Mouse (Mus musculus): ENCODE data around the gene 0610040J01Rik. TPM values are rescaled to one million over a fixed set of nuclear protein-coding genes. Genes with fewer than 3 reads are reported as not detected.

0610040J01Rik gene
- polyA plus RNA-seq, 1 experiment from 2014 or later: 5.0 TPM

DNA sequence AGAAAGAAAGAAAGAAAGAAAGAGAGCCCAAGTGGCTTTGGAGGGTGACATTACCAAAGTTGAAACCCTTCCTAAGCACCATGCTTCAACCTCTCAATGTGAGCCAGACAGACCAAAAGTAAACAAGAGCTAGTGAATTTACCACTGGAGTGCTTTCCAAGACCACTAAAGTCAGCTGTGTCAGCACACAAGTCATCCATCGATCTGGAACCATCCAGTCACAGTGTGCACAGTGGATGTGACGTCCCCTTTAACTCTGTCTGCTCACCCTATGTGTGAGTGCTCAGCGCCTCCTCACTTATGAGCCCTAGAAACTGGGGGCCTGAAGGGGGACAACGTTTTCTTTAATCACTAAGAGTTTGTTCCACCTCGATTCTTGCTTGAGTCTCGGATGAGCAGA, 7.4 kb downstream of the 0610040J01Rik start:
- no peak overlapping the region for H3K9ac ChIP-seq
- ATAC-seq (ENCODE audit: low FRiP score, low read depth): no peak
- H3K27ac ChIP-seq: no peak overlapping the region
- H3K4me1 ChIP-seq: no peaks in the 10 kb centered on the region
- H3K4me3 ChIP-seq: no peak overlapping the region
- WGBS: 79% methylated on average over 6 of the region's 6 CpGs
- H3K27me3 ChIP-seq (replicated peaks): no peaks in the 10 kb centered on the region
- H3K4me2 ChIP-seq (replicated peaks): no peak overlapping the region
- H3K36me3 ChIP-seq: no peaks in the 10 kb centered on the region
- H3K9me3 ChIP-seq: no peaks in the 10 kb centered on the region

DNA sequence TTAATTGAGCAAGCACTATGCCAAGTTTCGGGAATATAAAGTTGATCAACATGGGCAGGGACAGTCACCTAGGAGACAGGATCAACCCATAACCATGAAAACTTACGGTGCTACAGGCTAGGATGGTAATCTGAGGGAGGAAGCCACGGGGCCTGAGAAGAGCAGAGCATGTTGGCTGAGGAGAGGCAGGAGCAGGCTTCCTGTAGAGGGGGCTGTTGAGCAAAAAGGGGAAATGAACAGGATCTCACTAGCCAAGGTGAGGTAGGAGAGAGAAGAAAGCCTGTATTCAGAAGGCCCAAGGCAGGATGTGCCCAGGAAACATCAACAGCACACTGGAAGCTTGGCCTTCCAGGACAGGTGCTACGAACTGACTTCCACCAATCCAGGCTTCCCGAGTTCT, 9.0 kb downstream of the 0610040J01Rik start:
- Histone ChIP-seq H3K36me3 (no peaks in the 10 kb centered on the region), H3K9me3 (no peaks in the 10 kb centered on the region), H3K27me3 (replicated peaks) (no peaks in the 10 kb centered on the region), H3K4me2 (replicated peaks) (no peak overlapping the region), H3K4me1 (no peaks in the 10 kb centered on the region), H3K9ac (no peak overlapping the region), H3K27ac (no peak overlapping the region), H3K4me3 (no peak overlapping the region)
- ATAC-seq (ENCODE audit: low FRiP score, low read depth): no peak
- WGBS: 88% methylated on average over 5 of the region's 5 CpGs

DNA sequence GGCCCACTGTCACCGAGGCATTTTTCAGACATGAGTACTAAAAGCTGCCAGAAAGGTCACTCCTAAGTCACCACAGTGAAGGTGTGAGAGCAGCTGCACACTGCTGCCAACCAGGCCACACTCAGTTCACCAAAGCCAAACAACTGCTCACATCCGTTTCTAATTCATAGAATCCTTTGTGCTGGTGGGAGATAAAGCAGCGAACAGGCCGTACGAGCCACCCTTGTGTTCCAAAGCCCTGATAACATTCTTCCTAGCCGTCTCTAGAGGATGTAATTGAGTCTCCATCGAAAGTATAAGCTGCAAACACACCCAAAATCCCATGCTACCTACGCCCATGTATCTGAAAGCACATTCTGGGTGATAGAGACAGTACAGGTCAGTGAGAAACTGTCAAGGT, 9.7 kb downstream of the 0610040J01Rik start:
- H3K27ac ChIP-seq: no peak overlapping the region
- no peaks in the 10 kb centered on the region for H3K4me1 ChIP-seq
- no peak overlapping the region for H3K9ac ChIP-seq
- H3K4me2 ChIP-seq (replicated peaks): no peak overlapping the region
- H3K9me3 ChIP-seq: no peaks in the 10 kb centered on the region
- no peaks in the 10 kb centered on the region for H3K27me3 ChIP-seq (replicated peaks)
- 82% methylated on average over 8 of the region's 8 CpGs for WGBS
- no peak for ATAC-seq (ENCODE audit: low FRiP score, low read depth)
- H3K36me3 ChIP-seq: no peaks in the 10 kb centered on the region
- H3K4me3 ChIP-seq: no peak overlapping the region

DNA sequence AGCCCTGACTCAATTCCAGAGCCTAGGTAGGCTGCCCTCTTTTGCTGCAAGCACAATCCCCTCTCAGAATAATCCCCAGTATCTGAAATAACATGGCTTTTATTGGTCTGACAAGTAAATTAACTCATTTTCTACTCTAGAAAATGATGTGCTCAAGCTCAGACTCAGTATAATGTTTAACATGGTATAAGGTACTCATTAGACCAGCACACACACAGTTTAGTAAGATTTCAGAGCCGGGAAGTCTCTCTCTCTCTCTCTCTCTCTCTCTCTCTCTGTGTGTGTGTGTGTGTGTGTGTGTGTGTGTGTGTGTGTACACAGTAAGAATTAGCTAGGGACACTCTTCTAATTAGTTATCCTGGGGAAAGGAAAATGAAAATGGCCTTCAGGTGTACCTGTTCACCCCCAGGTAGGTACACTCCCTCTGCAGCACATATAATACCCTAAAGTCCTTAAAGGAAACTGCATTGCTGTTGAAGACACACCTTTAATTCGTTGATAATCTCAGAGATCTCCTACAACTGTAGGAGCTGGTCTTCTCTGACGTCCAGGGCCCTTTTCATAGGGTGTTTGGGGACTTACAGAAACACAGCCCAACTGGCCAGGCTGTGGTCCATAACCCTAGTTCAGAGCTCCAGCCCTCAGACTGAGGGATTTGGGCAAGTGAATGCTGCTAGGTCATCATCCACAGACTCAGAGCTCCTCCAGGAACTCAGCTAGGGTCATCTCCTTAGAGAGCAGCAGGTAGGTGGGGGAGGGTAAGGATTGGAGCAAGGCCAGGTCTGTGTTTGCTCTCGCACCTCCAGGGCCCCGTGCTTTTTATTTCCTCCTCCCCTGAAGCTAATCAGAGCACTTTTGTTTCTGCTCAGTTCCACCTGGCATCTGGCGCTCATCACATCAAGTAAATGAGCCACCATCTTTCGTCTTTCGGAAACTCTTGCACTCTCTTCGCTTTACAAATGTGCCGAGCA, 11.5 kb downstream of the 0610040J01Rik start:
- Histone ChIP-seq H3K4me1 (no peaks in the 10 kb centered on the region), H3K9me3 (no peaks in the 10 kb centered on the region), H3K4me2 (replicated peaks) (no peak overlapping the region), H3K27ac (no peak overlapping the region), H3K9ac (no peak overlapping the region), H3K36me3 (no peaks in the 10 kb centered on the region), H3K27me3 (replicated peaks) (no peaks in the 10 kb centered on the region), H3K4me3 (no peak overlapping the region)
- 81% methylated on average over 10 of the region's 10 CpGs for WGBS
- no peak for ATAC-seq (ENCODE audit: low FRiP score, low read depth)

DNA sequence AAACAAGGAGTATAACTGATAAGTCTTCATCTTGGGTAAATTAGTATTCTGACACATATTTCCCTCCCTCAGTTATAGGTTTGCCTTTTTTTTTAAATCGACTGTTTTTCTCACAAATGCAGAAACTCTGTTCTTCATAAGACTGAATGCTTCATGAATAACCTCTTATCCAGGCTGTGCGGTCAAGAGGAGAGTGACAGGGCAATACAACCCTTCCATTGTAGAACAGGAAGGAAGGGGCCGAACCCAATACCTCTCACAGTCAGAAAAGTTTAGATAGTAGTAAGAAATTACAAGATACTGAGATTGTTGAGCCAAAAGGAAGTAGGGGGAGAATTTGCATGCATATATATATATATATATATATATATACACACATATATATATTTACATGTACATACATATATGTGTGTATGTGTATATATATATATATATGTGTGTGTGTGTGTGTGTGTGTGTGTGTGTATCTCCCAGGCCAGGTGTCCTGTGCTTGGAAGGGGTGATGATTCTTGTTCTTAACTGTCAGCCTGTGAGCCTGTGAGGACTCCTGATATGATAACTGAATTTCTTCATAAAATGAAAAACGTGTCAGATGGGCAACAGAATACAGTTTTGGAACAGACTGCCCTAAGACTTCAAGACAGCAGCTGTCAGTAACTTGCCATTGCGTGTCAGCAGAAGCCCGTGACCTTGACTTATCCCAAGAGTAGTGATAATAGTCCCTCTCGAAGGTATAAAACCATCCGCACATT, 12.6 kb downstream of the 0610040J01Rik start:
- WGBS: 86% methylated on average over 8 of the region's 8 CpGs
- no peak overlapping the region for H3K27ac ChIP-seq

DNA sequence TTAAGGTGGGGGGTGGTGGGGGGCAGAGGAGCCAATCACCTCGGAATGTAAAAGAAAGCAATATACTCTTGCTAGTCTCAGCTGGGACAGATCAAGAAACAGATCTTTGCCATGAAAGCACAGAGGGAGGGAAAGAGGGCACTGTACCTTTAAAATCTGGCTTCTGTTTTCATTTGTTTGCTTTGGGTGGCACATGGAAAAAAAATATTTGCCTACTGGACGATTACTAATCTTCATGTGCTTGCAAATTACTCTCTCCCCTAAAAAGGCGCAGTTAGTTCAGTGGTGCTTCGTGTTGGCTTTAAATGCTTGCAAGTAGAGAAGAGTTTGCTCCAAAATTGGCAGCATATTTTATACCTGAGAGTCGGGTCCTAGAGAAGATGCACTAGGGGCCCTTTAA, 13.7 kb downstream of the 0610040J01Rik start:
- Histone ChIP-seq H3K27ac (no peak overlapping the region), H3K4me2 (replicated peaks) (no peak overlapping the region), H3K4me1 (no peaks in the 10 kb centered on the region), H3K36me3 (no peaks in the 10 kb centered on the region), H3K27me3 (replicated peaks) (no peaks in the 10 kb centered on the region), H3K9ac (no peak overlapping the region), H3K4me3 (no peak overlapping the region), H3K9me3 (no peaks in the 10 kb centered on the region)
- ATAC-seq (ENCODE audit: low FRiP score, low read depth): no peak
- 75% methylated on average over 5 of the region's 5 CpGs for WGBS

More for the DNA sequence above, 12.6 kb downstream of the 0610040J01Rik start:
- H3K4me3 ChIP-seq: no peak overlapping the region
- H3K27me3 ChIP-seq (replicated peaks): no peaks in the 10 kb centered on the region
- no peaks in the 10 kb centered on the region for H3K4me1 ChIP-seq
- H3K4me2 ChIP-seq (replicated peaks): no peak overlapping the region
- no peaks in the 10 kb centered on the region for H3K9me3 ChIP-seq
- ATAC-seq (ENCODE audit: low FRiP score, low read depth): no peak
- no peaks in the 10 kb centered on the region for H3K36me3 ChIP-seq
- H3K9ac ChIP-seq: no peak overlapping the region

DNA sequence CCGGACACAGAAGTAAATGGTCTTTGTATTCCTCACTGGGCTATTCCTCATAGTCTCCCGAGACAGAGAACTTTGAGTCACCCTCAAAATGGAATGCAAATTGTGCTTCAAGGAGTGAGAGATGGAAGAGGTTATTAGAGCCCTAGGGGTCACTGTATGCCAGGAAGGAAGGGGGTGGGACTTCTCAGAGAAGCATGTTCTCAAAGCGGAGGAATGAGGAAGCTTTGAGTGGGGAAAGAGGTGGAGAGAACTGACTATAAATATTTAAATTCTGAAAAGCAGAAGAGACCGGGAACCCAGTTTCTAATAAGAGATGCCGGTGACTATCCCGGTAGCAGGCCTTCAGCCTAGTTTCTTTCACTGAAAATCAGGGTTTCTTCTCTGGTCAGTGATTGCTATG, 14.8 kb downstream of the 0610040J01Rik start:
- Histone ChIP-seq H3K36me3 (no peaks in the 10 kb centered on the region), H3K9ac (no peak overlapping the region), H3K9me3 (no peaks in the 10 kb centered on the region), H3K27ac (no peak overlapping the region), H3K4me2 (replicated peaks) (no peak overlapping the region), H3K4me3 (no peak overlapping the region), H3K4me1 (no peaks in the 10 kb centered on the region), H3K27me3 (replicated peaks) (no peaks in the 10 kb centered on the region)
- 67% methylated on average over 6 of the region's 6 CpGs for WGBS
- no peak for ATAC-seq (ENCODE audit: low FRiP score, low read depth)

DNA sequence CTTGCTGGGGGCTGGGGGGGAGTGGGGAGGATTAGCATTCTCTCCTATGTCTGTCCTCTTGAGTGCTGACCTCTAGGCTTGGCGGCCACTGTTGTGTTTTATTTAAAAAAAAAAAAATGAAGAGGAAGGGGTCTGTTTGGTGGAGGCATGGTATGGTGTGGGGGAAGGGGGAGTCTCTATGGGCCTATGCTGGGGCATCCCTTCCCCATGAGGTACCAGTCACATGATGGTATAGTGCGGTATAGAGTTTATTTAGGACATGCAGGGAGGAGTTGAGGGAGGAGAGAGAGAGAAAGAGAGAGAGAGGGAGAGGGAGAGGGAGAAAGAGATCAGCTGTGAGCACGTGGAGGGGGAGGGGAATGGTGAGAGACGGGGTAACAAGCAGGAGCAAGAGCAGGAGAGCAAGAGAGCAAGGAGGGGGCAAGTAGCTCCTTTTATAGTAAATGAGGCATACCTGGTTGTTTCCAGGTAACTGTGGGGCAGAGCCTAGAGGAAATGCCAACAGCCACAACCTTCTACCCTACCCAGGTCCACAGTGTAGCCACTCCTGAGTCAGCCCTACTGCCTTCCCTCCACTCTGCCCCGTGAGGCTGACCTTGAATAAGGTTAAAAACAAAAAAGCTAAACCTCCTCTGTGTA, 15.4 kb downstream of the 0610040J01Rik start:
- H3K4me1 ChIP-seq: no peaks in the 10 kb centered on the region
- no peak overlapping the region for H3K4me2 ChIP-seq (replicated peaks)
- H3K36me3 ChIP-seq: no peaks in the 10 kb centered on the region
- H3K27ac ChIP-seq: no peak overlapping the region
- no peaks in the 10 kb centered on the region for H3K27me3 ChIP-seq (replicated peaks)
- no peak overlapping the region for H3K9ac ChIP-seq
- 60% methylated on average over 5 of the region's 5 CpGs for WGBS
- H3K9me3 ChIP-seq: no peaks in the 10 kb centered on the region
- no peak for ATAC-seq (ENCODE audit: low FRiP score, low read depth)
- H3K4me3 ChIP-seq: no peak overlapping the region

DNA sequence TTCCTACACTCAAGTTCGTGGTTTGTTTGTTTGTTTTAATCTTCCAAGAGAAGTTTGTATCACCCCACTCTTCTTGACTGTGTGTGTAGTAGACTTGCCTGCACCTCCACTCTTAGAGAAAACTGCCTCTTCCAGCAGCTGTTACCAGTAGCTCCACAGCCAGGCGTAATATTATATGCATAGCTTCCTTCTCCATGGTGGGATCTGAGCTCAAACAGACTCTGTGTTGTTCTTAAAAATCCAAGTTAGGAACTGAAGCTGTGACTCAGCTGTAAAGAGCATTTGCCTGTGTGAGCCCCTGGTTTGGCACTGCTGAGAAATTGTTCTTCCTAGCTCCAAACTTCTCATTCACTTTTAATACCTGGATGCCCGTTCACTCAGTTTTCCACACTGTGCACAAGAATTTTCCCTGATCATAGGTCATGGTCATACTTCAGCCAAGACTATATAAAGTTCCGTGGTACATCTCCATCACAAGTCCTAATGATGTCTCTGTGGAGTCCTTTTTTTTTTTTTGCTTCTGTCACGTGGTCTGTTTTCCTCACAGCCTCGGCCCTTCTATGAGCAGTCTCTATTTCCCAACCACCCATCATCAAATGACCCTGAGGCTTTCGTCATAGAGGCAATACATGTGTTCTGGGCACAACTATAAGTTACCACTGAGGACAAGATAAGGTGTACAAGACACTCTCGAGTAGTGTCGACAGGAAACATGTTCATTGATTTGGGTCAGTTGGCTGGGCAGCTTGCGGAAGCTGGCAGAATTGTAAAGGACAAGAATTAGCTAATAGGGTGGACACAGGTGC, 16.4 kb downstream of the 0610040J01Rik start:
- no peak for ATAC-seq (ENCODE audit: low FRiP score, low read depth)
- H3K4me1 ChIP-seq: no peaks in the 10 kb centered on the region
- no peak overlapping the region for H3K9ac ChIP-seq
- H3K4me2 ChIP-seq (replicated peaks): no peak overlapping the region
- H3K4me3 ChIP-seq: no peak overlapping the region
- H3K27me3 ChIP-seq (replicated peaks): no peaks in the 10 kb centered on the region
- no peak overlapping the region for H3K27ac ChIP-seq
- H3K9me3 ChIP-seq: no peaks in the 10 kb centered on the region
- no peaks in the 10 kb centered on the region for H3K36me3 ChIP-seq
- WGBS: 84% methylated on average over 10 of the region's 10 CpGs

DNA sequence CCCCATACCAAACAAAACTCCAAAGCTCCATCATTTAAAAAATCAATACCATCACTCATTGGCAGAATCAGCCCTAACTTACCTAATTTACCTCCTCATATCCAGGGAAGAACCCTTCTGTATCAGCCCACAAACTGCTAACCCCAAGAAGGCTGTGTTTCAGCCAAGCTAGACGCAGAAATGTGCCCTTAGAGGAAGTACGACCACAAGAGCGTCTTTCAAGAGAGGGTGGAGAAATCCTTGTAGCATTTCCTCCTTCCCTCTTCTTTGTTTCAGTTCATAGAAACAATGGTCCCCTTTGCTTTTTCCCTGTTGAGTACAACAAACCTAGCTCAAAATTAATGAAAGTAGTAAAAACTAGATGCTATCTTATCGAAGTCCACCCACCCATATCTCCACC, 18.9 kb downstream of the 0610040J01Rik start:
- H3K27me3 ChIP-seq (replicated peaks): no peaks in the 10 kb centered on the region
- H3K36me3 ChIP-seq: no peaks in the 10 kb centered on the region
- H3K9me3 ChIP-seq: no peaks in the 10 kb centered on the region
- 83% methylated on average over 4 of the region's 4 CpGs for WGBS
- H3K4me2 ChIP-seq (replicated peaks): no peak overlapping the region
- H3K9ac ChIP-seq: no peak overlapping the region
- H3K4me1 ChIP-seq: no peaks in the 10 kb centered on the region
- no peak for ATAC-seq (ENCODE audit: low FRiP score, low read depth)
- no peak overlapping the region for H3K4me3 ChIP-seq
- H3K27ac ChIP-seq: no peak overlapping the region

DNA sequence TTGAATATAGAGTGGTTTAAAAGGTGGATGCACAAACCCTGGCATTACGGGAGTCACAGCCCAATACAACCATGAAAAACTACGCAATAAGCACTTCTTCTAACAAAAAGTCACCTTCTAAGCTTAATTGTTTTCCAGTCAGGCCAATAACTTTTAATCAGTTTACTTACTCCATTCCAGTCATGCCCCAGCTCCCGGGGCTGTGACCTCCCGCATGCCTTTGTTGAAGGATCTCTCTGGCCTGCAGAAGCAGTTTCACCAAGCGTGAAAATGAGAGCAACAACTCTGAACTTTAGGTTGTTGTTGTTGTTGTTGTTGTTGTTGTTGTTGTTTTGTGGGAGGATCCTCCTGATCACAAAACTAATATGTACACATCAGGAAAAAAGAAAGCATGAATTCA, 21.8 kb downstream of the 0610040J01Rik start:
- Histone ChIP-seq H3K9ac (no peak overlapping the region), H3K4me3 (no peak overlapping the region), H3K4me2 (replicated peaks) (no peak overlapping the region), H3K36me3 (no peaks in the 10 kb centered on the region), H3K27me3 (replicated peaks) (no peaks in the 10 kb centered on the region), H3K27ac (no peak overlapping the region), H3K9me3 (no peaks in the 10 kb centered on the region), H3K4me1 (no peaks in the 10 kb centered on the region)
- ATAC-seq (ENCODE audit: low FRiP score, low read depth): no peak
- WGBS: 65% methylated on average over 5 of the region's 5 CpGs
